Mouse (Mus musculus): ENCODE data around the gene Mettl7a2. TPM values are rescaled to one million over a fixed set of nuclear protein-coding genes. Genes with fewer than 3 reads are reported as not detected.
"Not testable (repeated sequence)": the region's sequence is repeated elsewhere in the genome, so short reads cannot be mapped to it uniquely, and the experiment has no call there.

Mettl7a2 gene
- polyA plus RNA-seq, 2 experiments from 2014 or later: not detected

DNA sequence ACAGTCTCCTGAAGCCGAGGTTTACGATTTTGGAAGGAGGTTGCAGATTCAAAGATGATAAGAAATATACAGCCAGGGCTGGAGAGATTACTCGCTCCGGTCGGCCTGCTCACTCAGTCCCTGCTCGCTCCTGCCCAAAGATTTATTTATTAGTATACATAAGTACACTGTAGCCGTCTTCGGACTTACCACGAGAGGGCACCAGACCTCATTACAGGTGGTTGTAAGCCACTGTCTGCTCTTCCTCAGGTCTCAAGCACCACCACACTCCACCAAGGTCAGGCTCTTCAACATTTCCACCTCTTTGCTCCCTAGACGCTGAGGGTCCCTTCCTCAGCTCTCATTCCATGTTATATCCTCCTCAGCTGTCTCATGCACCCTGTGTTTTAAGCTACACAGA lies 15.2 kb upstream of the Mettl7a2 start:
- ATAC-seq: not testable (repeated sequence)

GRCm38 (mm10) chr15:100341314-100341980 lies 11.6 kb upstream of the Mettl7a2 start:
- not testable (repeated sequence) for ATAC-seq

DNA sequence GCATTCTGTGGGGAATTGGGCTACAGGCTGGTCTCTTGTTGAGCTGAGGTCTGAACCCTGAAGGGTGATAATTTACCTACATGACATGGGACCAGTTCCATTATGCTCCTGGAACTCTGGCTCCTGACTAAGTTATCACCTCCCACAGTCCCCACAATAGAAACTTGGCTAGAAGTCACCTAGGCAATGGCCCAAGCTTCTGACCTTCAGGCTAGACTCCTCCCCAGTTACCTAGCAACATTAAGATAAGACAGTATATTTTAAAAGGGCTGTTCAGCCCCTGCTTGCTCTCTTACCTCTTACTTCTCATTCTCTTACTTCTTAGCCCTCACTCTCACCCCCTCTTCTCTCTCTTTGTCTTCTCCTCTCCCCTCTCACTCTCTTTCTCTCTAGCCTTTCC lies 7.5 kb upstream of the Mettl7a2 start:
- ATAC-seq: no peak

DNA sequence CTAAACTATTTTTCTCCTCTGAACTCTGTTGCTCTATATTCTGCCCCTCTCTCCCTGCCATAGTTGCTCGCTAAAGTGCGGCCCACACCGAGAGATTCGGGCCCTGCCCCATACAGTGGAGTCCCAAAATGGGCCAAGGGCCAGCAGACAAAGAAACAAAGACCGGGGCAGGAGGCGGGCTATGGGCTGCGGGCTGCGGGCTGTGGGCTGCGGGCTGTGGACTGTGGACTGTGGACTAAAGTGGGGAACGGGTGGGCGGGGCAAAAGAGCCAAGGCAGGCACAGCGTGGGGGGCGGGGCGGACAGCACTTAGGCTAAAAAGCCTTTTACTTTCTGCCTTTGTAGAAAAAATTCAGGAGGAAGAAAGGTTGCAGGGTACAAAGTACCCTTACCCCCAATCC lies 6.2 kb upstream of the Mettl7a2 start:
- no peak for ATAC-seq

GRCm38 (mm10) chr15:100349496-100349895 lies 3.5 kb upstream of the Mettl7a2 start:
- ATAC-seq: no peak

GRCm38 (mm10) chr15:100351501-100352060 lies 1.4 kb upstream of the Mettl7a2 start:
- ATAC-seq: no peak

- not testable (repeated sequence) for ATAC-seq
Observed at GRCm38 (mm10) chr15:100353399-100353798, 399 bp downstream of the Mettl7a2 start.

GRCm38 (mm10) chr15:100355876-100356275 lies 2.9 kb downstream of the Mettl7a2 start:
- ATAC-seq: no peak

- ATAC-seq: no peak
Observed at GRCm38 (mm10) chr15:100364242-100364641, 11.2 kb downstream of the Mettl7a2 start, which contains the start of gene Higd1c. TSS of gene Higd1c (plus strand) at chr15:100364542.

DNA sequence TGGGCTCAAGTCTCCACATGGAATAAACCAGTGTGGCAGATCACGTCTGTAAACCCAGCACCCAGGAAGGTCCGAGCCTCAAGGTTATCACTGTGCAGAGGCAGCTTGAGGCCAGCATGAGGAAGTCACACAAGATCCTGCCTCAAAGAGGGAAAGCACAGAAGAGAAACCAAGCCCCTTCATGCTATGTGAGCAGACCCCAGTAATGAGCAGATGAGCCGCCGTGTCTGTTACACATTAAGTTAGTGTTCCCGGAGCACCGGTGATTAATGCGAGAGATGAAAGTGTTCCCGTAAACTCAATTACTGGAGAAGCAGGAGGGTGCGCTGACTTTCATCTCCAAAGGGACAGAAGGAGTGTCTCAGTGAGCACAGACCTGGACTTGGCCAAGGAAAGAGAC lies 13.0 kb downstream of the Mettl7a2 start:
- ATAC-seq: not testable (repeated sequence)

DNA sequence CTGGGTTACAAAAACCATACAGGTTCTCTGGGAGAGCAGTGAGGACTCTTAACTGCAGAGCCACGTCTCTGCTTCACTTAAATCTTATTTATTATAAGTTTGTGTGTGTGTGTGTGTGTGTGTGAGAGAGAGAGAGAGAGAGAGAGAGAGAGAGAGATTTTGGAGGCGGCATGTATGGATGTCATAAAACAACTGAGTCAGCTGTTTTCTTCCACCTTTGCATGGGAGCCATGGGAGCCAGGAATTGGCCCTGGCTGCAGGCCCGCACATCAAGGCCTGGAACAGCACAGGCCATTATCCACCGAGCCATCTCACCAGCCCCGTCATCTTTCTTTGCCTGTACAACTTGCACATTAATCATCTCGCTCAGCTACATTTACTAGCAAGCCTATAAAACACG lies 14.1 kb downstream of the Mettl7a2 start:
- no peak for ATAC-seq

GRCm38 (mm10) chr15:100375066-100375465 lies 22.1 kb downstream of the Mettl7a2 start:
- ATAC-seq: no peak

- not testable (repeated sequence) for ATAC-seq
Observed at GRCm38 (mm10) chr15:100377847-100378505, 25.0 kb downstream of the Mettl7a2 start.

GRCm38 (mm10) chr15:100379658-100380057 lies 26.7 kb downstream of the Mettl7a2 start:
- ATAC-seq: no peak

- ATAC-seq: no peak
Observed at GRCm38 (mm10) chr15:100380104-100380503, 27.1 kb downstream of the Mettl7a2 start.

DNA sequence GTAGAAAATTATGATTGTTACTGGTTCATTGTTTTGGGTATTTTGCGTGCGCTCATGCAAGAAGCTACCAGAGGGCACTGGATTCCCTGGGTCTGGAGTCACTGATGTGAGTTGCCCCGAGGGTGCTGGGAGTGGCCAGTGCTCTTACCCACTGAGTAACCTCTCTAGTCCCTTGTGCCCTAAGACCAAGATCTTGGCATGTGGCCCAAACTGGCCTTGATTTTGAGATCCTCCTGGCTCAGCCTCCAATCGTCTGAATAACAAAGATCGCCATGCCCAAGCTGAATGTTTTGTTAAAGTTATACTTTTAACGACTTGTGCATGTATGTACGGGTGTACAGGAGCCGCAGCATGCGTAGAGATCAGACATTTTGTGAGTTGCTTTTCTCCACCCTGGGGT lies 32.7 kb downstream of the Mettl7a2 start:
- no peak for ATAC-seq

GRCm38 (mm10) chr15:100387544-100388223 lies 34.7 kb downstream of the Mettl7a2 start:
- ATAC-seq: no peak

DNA sequence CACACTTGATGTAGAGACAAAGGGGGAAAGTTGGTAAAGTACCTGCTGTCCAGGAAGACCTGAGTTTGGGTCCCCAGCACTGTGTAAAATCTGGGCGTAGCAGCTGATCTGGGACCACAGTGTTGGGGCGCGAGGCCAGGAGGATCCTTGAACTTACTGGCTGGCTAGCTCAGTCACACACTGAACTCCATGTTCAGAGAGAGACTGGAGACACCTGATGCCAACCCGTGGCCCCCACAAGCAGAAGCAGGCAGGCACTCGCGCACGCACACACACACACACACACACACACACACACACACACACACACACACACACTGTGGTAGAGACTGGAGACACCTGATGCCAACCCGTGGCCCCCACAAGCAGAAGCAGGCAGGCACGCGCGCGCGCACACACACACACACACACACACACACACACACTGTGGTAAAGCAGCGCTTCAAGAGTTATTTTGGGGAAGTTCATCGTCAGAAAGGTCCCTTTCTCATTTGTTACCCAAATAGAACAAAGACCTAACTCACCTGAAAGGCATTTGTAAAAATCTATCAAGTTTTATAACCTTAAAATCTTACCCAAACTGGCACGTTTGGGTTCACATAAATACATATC lies 35.3 kb downstream of the Mettl7a2 start:
- no peak for ATAC-seq

DNA sequence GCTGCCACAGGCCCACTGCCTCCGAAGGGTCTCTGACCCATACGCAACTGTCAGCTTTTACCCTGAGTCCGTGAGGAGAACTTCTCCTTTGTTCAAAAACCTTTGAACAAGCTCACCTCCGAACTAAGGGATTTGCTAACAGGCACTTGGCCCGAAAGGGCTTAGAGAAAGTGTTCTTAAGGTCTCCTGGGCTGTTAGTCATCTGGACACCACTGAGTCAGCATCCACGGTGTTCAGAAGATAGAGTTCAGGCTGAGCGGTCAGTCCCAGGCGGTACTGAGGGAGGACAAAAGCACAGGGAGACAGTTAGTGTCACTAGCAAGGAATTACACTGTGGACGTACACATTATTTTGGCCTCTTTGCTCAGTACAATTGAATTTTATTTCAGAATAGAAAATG lies 35.9 kb downstream of the Mettl7a2 start:
- ATAC-seq: no peak

DNA sequence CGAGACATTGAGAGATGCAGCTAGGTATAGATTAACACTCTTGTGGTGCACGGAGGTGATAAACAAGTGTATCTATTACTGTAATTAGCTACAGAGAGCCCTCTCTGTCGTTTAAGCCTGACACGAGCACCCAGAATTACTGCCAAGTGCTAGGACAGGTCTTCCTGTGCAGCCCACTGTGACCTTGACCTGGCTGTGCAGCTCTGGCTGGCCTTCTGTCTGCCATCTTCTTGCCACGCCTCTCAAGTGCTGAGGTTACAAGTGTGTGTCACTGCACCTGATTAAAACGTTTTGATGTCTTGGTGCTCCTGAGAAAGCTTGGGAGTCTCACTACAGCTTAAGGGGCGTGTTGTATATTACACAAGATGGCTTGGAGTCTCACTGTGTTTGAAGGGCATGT lies 38.1 kb downstream of the Mettl7a2 start:
- ATAC-seq: no peak

DNA sequence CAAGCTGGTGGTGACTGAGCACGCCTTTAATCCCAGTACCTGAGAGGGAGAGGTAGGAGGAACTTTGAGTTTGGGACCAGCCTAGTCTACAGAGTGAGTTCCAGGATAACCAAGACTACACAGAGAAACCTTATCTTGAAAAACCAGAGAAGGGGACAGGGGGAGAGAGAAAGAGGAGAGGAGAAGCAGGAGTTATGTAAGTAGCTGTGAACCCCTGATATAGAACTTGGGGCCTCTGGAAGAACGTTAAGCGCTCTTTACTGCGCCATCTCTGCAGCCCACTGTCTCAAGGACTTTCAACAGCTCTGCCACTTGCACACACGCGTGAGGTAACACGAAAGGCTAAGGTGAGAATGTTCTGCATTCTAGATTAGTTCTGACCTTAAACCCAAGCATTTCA lies 38.6 kb downstream of the Mettl7a2 start:
- no peak for ATAC-seq

DNA sequence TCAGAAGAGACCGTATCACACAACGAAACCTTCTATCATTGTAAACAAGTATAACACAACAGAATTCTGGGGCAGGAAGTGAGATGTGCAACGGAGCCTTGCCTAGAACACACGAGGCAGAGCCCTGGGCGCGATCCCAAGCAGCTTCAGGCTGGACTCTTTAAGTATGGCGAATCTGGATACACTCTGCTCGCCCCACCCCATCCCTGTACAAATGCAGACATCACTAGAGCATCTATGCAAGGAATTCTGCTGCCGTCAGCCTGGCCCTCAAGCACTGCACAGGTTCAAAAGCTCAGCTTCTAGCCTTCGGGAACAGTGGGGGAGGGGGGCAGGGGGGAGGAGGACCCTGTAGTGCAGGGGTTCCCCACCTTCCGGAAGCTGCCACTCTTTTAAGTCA lies 40.0 kb downstream of the Mettl7a2 start:
- no peak for ATAC-seq

- ATAC-seq: no peak
Observed at GRCm38 (mm10) chr15:100395561-100395960, 42.6 kb downstream of the Mettl7a2 start.
